Mouse (Mus musculus): ENCODE measurements at regions not wholly inside any gene's neighbourhood (a gene's known extent, or its start where the extent isn't known, plus 50 kb on each side); places are given as distances from the start of the nearest gene placed in this dataset.
"Not testable (repeated sequence)": the region's sequence is repeated elsewhere in the genome, so short reads cannot be mapped to it uniquely, and the experiment has no call there.

DNA sequence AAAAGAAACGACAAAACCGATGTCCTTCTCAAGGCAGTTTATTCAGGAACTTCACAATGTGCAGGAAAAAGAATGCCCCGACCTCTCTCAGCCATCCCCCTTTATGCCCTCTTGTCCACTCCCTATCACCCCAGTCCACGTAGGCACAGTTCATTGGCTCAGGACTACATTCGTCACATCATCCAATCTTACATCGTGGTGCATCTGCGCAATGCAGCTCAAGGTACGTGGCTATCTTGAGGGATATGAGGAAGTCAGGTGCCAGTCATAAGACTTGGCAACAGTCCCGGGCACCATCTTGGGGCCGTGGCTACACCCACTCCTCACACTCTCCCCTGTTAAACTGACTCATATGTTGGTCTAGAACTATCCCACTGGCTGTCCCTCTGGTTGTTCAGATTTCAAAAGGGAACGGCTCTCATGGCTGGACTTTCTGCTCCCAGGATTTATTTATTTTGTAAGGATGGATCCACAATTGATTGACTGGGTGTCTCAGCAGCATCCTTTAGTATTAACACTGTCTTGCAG lies 87.4 kb upstream of the Olfr1402 start:
- not testable (repeated sequence) for TF ChIP-seq CTCF (conservative IDR thresholded peaks at IDR 0.05; ENCODE audit: low read length); POU5F1 (IDR thresholded peaks at IDR 0.05; ENCODE audit: borderline replicate concordance, low read length); NANOG (IDR thresholded peaks at IDR 0.05; ENCODE audit: borderline replicate concordance, low read length)
